Mouse (Mus musculus) stomach, postnatal 0 days (tissue): ENCODE data around the gene Eme1.

ENCODE experiments used
- CTCF ChIP-seq: IDR thresholded peaks from 2 replicates; pipeline ENCODE4 v1.5.1; 2016; ENCODE audit warnings: antibody characterized with exemption, low read depth, mild to moderate bottlenecking, moderate library complexity
- EP300 ChIP-seq: optimal IDR thresholded peaks from 2 replicates; pipeline ENCODE3; 2016; ENCODE audit warnings: antibody characterized with exemption

DNA sequence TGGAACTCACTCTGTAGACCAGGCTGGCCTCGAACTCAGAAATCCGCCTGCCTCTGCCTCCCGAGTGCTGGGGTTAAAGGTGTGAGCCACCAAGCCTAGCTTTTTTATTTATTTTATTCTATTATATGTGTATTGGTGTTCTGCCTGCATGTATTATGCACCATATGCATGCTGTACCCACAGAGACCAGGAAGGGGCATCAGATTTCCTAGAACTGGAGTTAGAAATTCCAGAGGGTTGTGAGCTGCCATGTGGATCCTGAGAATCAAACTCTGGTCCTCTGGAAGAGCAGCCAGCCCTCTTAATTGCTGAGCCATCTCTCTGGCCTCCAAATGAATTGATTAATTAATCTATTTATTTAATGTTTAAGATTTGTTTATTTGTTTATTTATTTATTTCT, 45.6 kb upstream of the Eme1 start:
- TF ChIP-seq CTCF: no peak
- TF ChIP-seq EP300: no peak
